Mouse (Mus musculus): ENCODE measurements at regions not wholly inside any gene's neighbourhood (a gene's known extent, or its start where the extent isn't known, plus 50 kb on each side); places are given as distances from the start of the nearest gene placed in this dataset.

GRCm38 (mm10) chr10:126815730-126816129, 85.4 kb downstream of the Atp23 start:
- TF ChIP-seq POLR2A (IDR thresholded peaks at IDR 0.05; ENCODE audit: extremely low read depth, insufficient read depth, low read length) (no peak), CTCF (IDR thresholded peaks at IDR 0.05; ENCODE audit: extremely low read depth, insufficient read depth, low read length) (no peak)
- H3K4me3 ChIP-seq (ENCODE audit: insufficient read depth, low read length) = no peak overlapping the region
- H3K4me1 ChIP-seq (ENCODE audit: control insufficient read depth, insufficient read depth, low read length) = 0 out of 2 replicates have a peak, but pooled peaks cover 4% of the 10 kb centered on the region
- H3K27ac ChIP-seq (ENCODE audit: insufficient read depth, low read length) = 0 out of 2 replicates have a peak overlapping the region, but pooled peaks have one; percentile 30

- Histone ChIP-seq H3K4me3 (ENCODE audit: insufficient read depth, low read length) (no peak overlapping the region), H3K4me1 (ENCODE audit: control insufficient read depth, insufficient read depth, low read length) (0 out of 2 replicates have a peak, but pooled peaks cover 4% of the 10 kb centered on the region), H3K27ac (ENCODE audit: insufficient read depth, low read length) (no peak overlapping the region; the same call in 1 of the 2 replicates)
- TF ChIP-seq POLR2A (IDR thresholded peaks at IDR 0.05; ENCODE audit: extremely low read depth, insufficient read depth, low read length) (0 out of 2 replicates have a peak, but pooled peaks have one; percentile 33), CTCF (IDR thresholded peaks at IDR 0.05; ENCODE audit: extremely low read depth, insufficient read depth, low read length) (no peak)
Measured at GRCm38 (mm10) chr10:126814968-126815367, 86.2 kb downstream of the Atp23 start.

GRCm38 (mm10) chr10:126813051-126813593, 88.0 kb downstream of the Atp23 start:
- Histone ChIP-seq H3K4me1 (ENCODE audit: control insufficient read depth, insufficient read depth, low read length) (0 out of 2 replicates have a peak, but pooled peaks cover 4% of the 10 kb centered on the region), H3K27ac (ENCODE audit: insufficient read depth, low read length) (no peak overlapping the region), H3K4me3 (ENCODE audit: insufficient read depth, low read length) (no peak overlapping the region)
- TF ChIP-seq CTCF (IDR thresholded peaks at IDR 0.05; ENCODE audit: extremely low read depth, insufficient read depth, low read length) (0 out of 2 replicates have a peak, but pooled peaks have one; percentile 18), POLR2A (IDR thresholded peaks at IDR 0.05; ENCODE audit: extremely low read depth, insufficient read depth, low read length) (no peak)

GRCm38 (mm10) chr10:126812243-126812755, 88.9 kb downstream of the Atp23 start:
- Histone ChIP-seq H3K4me3 (ENCODE audit: insufficient read depth, low read length) (no peak overlapping the region), H3K27ac (ENCODE audit: insufficient read depth, low read length) (no peak overlapping the region), H3K4me1 (ENCODE audit: control insufficient read depth, insufficient read depth, low read length) (0 out of 2 replicates have a peak, but pooled peaks cover 4% of the 10 kb centered on the region)
- TF ChIP-seq CTCF (IDR thresholded peaks at IDR 0.05; ENCODE audit: extremely low read depth, insufficient read depth, low read length) (no peak), POLR2A (IDR thresholded peaks at IDR 0.05; ENCODE audit: extremely low read depth, insufficient read depth, low read length) (no peak)

GRCm38 (mm10) chr10:126810346-126811095, 90.6 kb downstream of the Atp23 start:
- 0 out of 2 replicates have a peak, but pooled peaks cover 4% of the 10 kb centered on the region for H3K4me1 ChIP-seq (ENCODE audit: control insufficient read depth, insufficient read depth, low read length)
- no peak overlapping the region; the same call in 1 of the 2 replicates for H3K4me3 ChIP-seq (ENCODE audit: insufficient read depth, low read length)
- no peak overlapping the region for H3K27ac ChIP-seq (ENCODE audit: insufficient read depth, low read length)
- TF ChIP-seq POLR2A (IDR thresholded peaks at IDR 0.05; ENCODE audit: extremely low read depth, insufficient read depth, low read length) (no peak), CTCF (IDR thresholded peaks at IDR 0.05; ENCODE audit: extremely low read depth, insufficient read depth, low read length) (peak; percentile 30; the same call in 1 of the 2 replicates)

GRCm38 (mm10) chr10:126809587-126809986, 91.6 kb downstream of the Atp23 start:
- peak; percentile 30; the same call in 1 of the 2 replicates for TF ChIP-seq CTCF (IDR thresholded peaks at IDR 0.05; ENCODE audit: extremely low read depth, insufficient read depth, low read length)
- peak; percentile 68; the same call in 1 of the 2 replicates for TF ChIP-seq POLR2A (IDR thresholded peaks at IDR 0.05; ENCODE audit: extremely low read depth, insufficient read depth, low read length)
- Histone ChIP-seq H3K4me1 (ENCODE audit: control insufficient read depth, insufficient read depth, low read length) (no peaks in the 10 kb centered on the region), H3K27ac (ENCODE audit: insufficient read depth, low read length) (no peak overlapping the region)

GRCm38 (mm10) chr10:126806881-126807280, 94.3 kb downstream of the Atp23 start:
- H3K4me3 ChIP-seq (ENCODE audit: insufficient read depth, low read length) = no peak overlapping the region
- no peak for TF ChIP-seq CTCF (IDR thresholded peaks at IDR 0.05; ENCODE audit: extremely low read depth, insufficient read depth, low read length)
- TF ChIP-seq POLR2A (IDR thresholded peaks at IDR 0.05; ENCODE audit: extremely low read depth, insufficient read depth, low read length) = no peak
- no peaks in the 10 kb centered on the region for H3K4me1 ChIP-seq (ENCODE audit: control insufficient read depth, insufficient read depth, low read length)
- H3K27ac ChIP-seq (ENCODE audit: insufficient read depth, low read length) = no peak overlapping the region

More at GRCm38 (mm10) chr10:126809587-126809986, 91.6 kb downstream of the Atp23 start:
- peak overlapping the region; percentile 16 for H3K4me3 ChIP-seq (ENCODE audit: insufficient read depth, low read length)

- TF ChIP-seq POLR2A (IDR thresholded peaks at IDR 0.05; ENCODE audit: extremely low read depth, insufficient read depth, low read length) = no peak
- no peak for TF ChIP-seq CTCF (IDR thresholded peaks at IDR 0.05; ENCODE audit: extremely low read depth, insufficient read depth, low read length)
- H3K4me3 ChIP-seq (ENCODE audit: insufficient read depth, low read length) = no peak overlapping the region
- no peak overlapping the region for H3K27ac ChIP-seq (ENCODE audit: insufficient read depth, low read length)
- no peaks in the 10 kb centered on the region for H3K4me1 ChIP-seq (ENCODE audit: control insufficient read depth, insufficient read depth, low read length)
Measured at GRCm38 (mm10) chr10:126802732-126803131, 98.4 kb downstream of the Atp23 start.

GRCm38 (mm10) chr10:126799393-126799792, 101.8 kb downstream of the Atp23 start:
- H3K4me1 ChIP-seq (ENCODE audit: control insufficient read depth, insufficient read depth, low read length) = no peaks in the 10 kb centered on the region
- no peak overlapping the region for H3K4me3 ChIP-seq (ENCODE audit: insufficient read depth, low read length)
- peak; percentile 28; the same call in 1 of the 2 replicates for TF ChIP-seq CTCF (IDR thresholded peaks at IDR 0.05; ENCODE audit: extremely low read depth, insufficient read depth, low read length)
- no peak for TF ChIP-seq POLR2A (IDR thresholded peaks at IDR 0.05; ENCODE audit: extremely low read depth, insufficient read depth, low read length)
- H3K27ac ChIP-seq (ENCODE audit: insufficient read depth, low read length) = no peak overlapping the region
